Mouse (Mus musculus): ENCODE measurements around the gene Prl7a2. TPM values are rescaled to one million over a fixed set of nuclear protein-coding genes. Genes with fewer than 3 reads are reported as not detected.

The Prl7a2 gene
- polyA plus RNA-seq (2012; rRNA removed): 0.33 and 0.47 TPM in 2 replicates
- not detected in 2 replicates for polyA plus RNA-seq (2014; fragmentation: Nextera tagmentation; extraction: Ambion mirVana)

GRCm38 (mm10) chr13:27667936-27668335, at the start of gene Prl7a2:
Gene Prl7a2 (minus strand): TSS chr13:27668036.
- TF ChIP-seq POLR2A (IDR thresholded peaks at IDR 0.05; ENCODE audit: borderline replicate concordance, extremely low read depth, insufficient read depth, insufficient read length): no peak
- DNase-seq (ENCODE audit: low spot score) (no peak), ATAC-seq (ENCODE audit: low FRiP score, low read depth) (no peak)
- H3K4me1 ChIP-seq (ENCODE audit: control insufficient read depth, insufficient read depth, low read length): no peaks in the 10 kb centered on the region
- H3K4me2 ChIP-seq (replicated peaks; ENCODE audit: low read depth, low read length, severe bottlenecking): no peak within 1 kb of the TSS
- H3K27me3 ChIP-seq (ENCODE audit: control insufficient read depth, insufficient read depth, low read length): no peaks in the 10 kb centered on the region
- H3K9me3 ChIP-seq (ENCODE audit: control insufficient read depth, low read length): no peaks in the 10 kb centered on the region
- no peaks in the 10 kb centered on the region for H3K36me3 ChIP-seq (ENCODE audit: control insufficient read depth, insufficient read depth, low read length)
- WGBS: 71% methylated on average over 4 of the region's 4 CpGs
- H3K27ac ChIP-seq (replicated peaks; ENCODE audit: low read depth, low read length): no peak within 1 kb of the TSS
- H3K4me3 ChIP-seq (replicated peaks; ENCODE audit: low read length): no peak within 1 kb of the TSS
- H3K9ac ChIP-seq (ENCODE audit: low read depth, low read length, severe bottlenecking): no peak within 1 kb of the TSS

GRCm38 (mm10) chr13:27716636-27717035, 48.8 kb upstream of the Prl7a2 start, which contains the start of gene Prl7d1:
Gene Prl7d1 (minus strand): TSS chr13:27716736.
- no peak within 1 kb of the TSS for H3K4me2 ChIP-seq (replicated peaks; ENCODE audit: low read depth, low read length, severe bottlenecking)
- H3K36me3 ChIP-seq (ENCODE audit: control insufficient read depth, insufficient read depth, low read length): no peaks in the 10 kb centered on the region
- WGBS: 86% methylated on average over 5 of the region's 5 CpGs
- H3K4me1 ChIP-seq (ENCODE audit: control insufficient read depth, insufficient read depth, low read length): no peaks in the 10 kb centered on the region
- ATAC-seq (ENCODE audit: low FRiP score, low read depth): no peak
- no peak for DNase-seq (ENCODE audit: low spot score)
- H3K9ac ChIP-seq (ENCODE audit: low read depth, low read length, severe bottlenecking): no peak within 1 kb of the TSS
- no peak within 1 kb of the TSS for H3K4me3 ChIP-seq (replicated peaks; ENCODE audit: low read length)
- no peak within 1 kb of the TSS for H3K27ac ChIP-seq (replicated peaks; ENCODE audit: low read depth, low read length)
- TF ChIP-seq POLR2A (IDR thresholded peaks at IDR 0.05; ENCODE audit: borderline replicate concordance, extremely low read depth, insufficient read depth, insufficient read length): no peak
- no peaks in the 10 kb centered on the region for H3K9me3 ChIP-seq (ENCODE audit: control insufficient read depth, low read length)
- no peaks in the 10 kb centered on the region for H3K27me3 ChIP-seq (ENCODE audit: control insufficient read depth, insufficient read depth, low read length)

GRCm38 (mm10) chr13:27706521-27706920, 38.7 kb upstream of the Prl7a2 start:
- ATAC-seq (ENCODE audit: low FRiP score, low read depth) (no peak), DNase-seq (ENCODE audit: low spot score) (no peak)
- Histone ChIP-seq H3K9ac (ENCODE audit: low read depth, low read length, severe bottlenecking) (no peak overlapping the region), H3K4me1 (ENCODE audit: control insufficient read depth, insufficient read depth, low read length) (no peaks in the 10 kb centered on the region), H3K36me3 (ENCODE audit: control insufficient read depth, insufficient read depth, low read length) (no peaks in the 10 kb centered on the region), H3K9me3 (ENCODE audit: control insufficient read depth, low read length) (no peaks in the 10 kb centered on the region), H3K27ac (replicated peaks; ENCODE audit: low read depth, low read length) (no peak overlapping the region), H3K4me3 (replicated peaks; ENCODE audit: low read length) (no peak overlapping the region), H3K4me2 (replicated peaks; ENCODE audit: low read depth, low read length, severe bottlenecking) (no peak overlapping the region), H3K27me3 (ENCODE audit: control insufficient read depth, insufficient read depth, low read length) (no peaks in the 10 kb centered on the region)
- no peak for TF ChIP-seq POLR2A (IDR thresholded peaks at IDR 0.05; ENCODE audit: borderline replicate concordance, extremely low read depth, insufficient read depth, insufficient read length)
- 79% methylated on average over 2 of the region's 2 CpGs for WGBS

- whole genome bisulfite sequencing: 74% methylated on average over 2 of the region's 2 CpGs
- ATAC-seq (ENCODE audit: low FRiP score, low read depth) (no peak), DNase-seq (ENCODE audit: low spot score) (no peak)
- TF ChIP-seq POLR2A (IDR thresholded peaks at IDR 0.05; ENCODE audit: borderline replicate concordance, extremely low read depth, insufficient read depth, insufficient read length): no peak
- no peaks in the 10 kb centered on the region for H3K36me3 ChIP-seq (ENCODE audit: control insufficient read depth, insufficient read depth, low read length)
- no peak overlapping the region for H3K4me2 ChIP-seq (replicated peaks; ENCODE audit: low read depth, low read length, severe bottlenecking)
- H3K4me3 ChIP-seq (replicated peaks; ENCODE audit: low read length): no peak overlapping the region
- no peaks in the 10 kb centered on the region for H3K9me3 ChIP-seq (ENCODE audit: control insufficient read depth, low read length)
- no peak overlapping the region for H3K27ac ChIP-seq (replicated peaks; ENCODE audit: low read depth, low read length)
- H3K4me1 ChIP-seq (ENCODE audit: control insufficient read depth, insufficient read depth, low read length): no peaks in the 10 kb centered on the region
- no peaks in the 10 kb centered on the region for H3K27me3 ChIP-seq (ENCODE audit: control insufficient read depth, insufficient read depth, low read length)
- H3K9ac ChIP-seq (ENCODE audit: low read depth, low read length, severe bottlenecking): no peak overlapping the region
Observed at GRCm38 (mm10) chr13:27660747-27661146, 7.1 kb downstream of the Prl7a2 start.

- no peak for ATAC-seq (ENCODE audit: low FRiP score, low read depth)
- H3K36me3 ChIP-seq (ENCODE audit: control insufficient read depth, insufficient read depth, low read length): no peaks in the 10 kb centered on the region
- DNase-seq (ENCODE audit: low spot score): no peak
- no peak within 1 kb of the TSS for H3K4me2 ChIP-seq (replicated peaks; ENCODE audit: low read depth, low read length, severe bottlenecking)
- H3K9me3 ChIP-seq (ENCODE audit: control insufficient read depth, low read length): no peaks in the 10 kb centered on the region
- no peaks in the 10 kb centered on the region for H3K27me3 ChIP-seq (ENCODE audit: control insufficient read depth, insufficient read depth, low read length)
- no peak within 1 kb of the TSS for H3K27ac ChIP-seq (replicated peaks; ENCODE audit: low read depth, low read length)
- no peak within 1 kb of the TSS for H3K4me3 ChIP-seq (replicated peaks; ENCODE audit: low read length)
- H3K4me1 ChIP-seq (ENCODE audit: control insufficient read depth, insufficient read depth, low read length): no peaks in the 10 kb centered on the region
- 92% methylated on average over 3 of the region's 3 CpGs for WGBS
- no peak for TF ChIP-seq POLR2A (IDR thresholded peaks at IDR 0.05; ENCODE audit: borderline replicate concordance, extremely low read depth, insufficient read depth, insufficient read length)
- no peak within 1 kb of the TSS for H3K9ac ChIP-seq (ENCODE audit: low read depth, low read length, severe bottlenecking)
Observed at GRCm38 (mm10) chr13:27642393-27642792, 25.4 kb downstream of the Prl7a2 start, which contains the start of gene Prl7a1. Gene Prl7a1 (minus strand): TSS chr13:27642493.

- Histone ChIP-seq H3K27ac (replicated peaks; ENCODE audit: low read depth, low read length) (no peak within 1 kb of the TSS), H3K4me2 (replicated peaks; ENCODE audit: low read depth, low read length, severe bottlenecking) (no peak within 1 kb of the TSS), H3K4me3 (replicated peaks; ENCODE audit: low read length) (no peak within 1 kb of the TSS), H3K36me3 (ENCODE audit: control insufficient read depth, insufficient read depth, low read length) (no peaks in the 10 kb centered on the region), H3K9ac (ENCODE audit: low read depth, low read length, severe bottlenecking) (no peak within 1 kb of the TSS), H3K27me3 (ENCODE audit: control insufficient read depth, insufficient read depth, low read length) (no peaks in the 10 kb centered on the region), H3K4me1 (ENCODE audit: control insufficient read depth, insufficient read depth, low read length) (no peaks in the 10 kb centered on the region), H3K9me3 (ENCODE audit: control insufficient read depth, low read length) (no peaks in the 10 kb centered on the region)
- DNase-seq (ENCODE audit: low spot score) (no peak), ATAC-seq (ENCODE audit: low FRiP score, low read depth) (no peak)
- no peak for TF ChIP-seq POLR2A (IDR thresholded peaks at IDR 0.05; ENCODE audit: borderline replicate concordance, extremely low read depth, insufficient read depth, insufficient read length)
- 77% methylated on average over 4 of the region's 4 CpGs for WGBS
Observed at GRCm38 (mm10) chr13:27610482-27610881, 57.4 kb downstream of the Prl7a2 start, which contains the start of gene Prl7b1. Gene Prl7b1 (minus strand): TSS chr13:27610582.

Other genes with a start within 250 kb of the Prl7a2 start
- gene Prl8a6, start 229.3 kb downstream of the Prl7a2 start, polyA plus RNA-seq (2012; rRNA removed): 0.12 TPM in 1 of 2 replicates, not detected in the other
- gene Prl8a6, start 229.3 kb downstream of the Prl7a2 start, polyA plus RNA-seq (2014; fragmentation: Nextera tagmentation; extraction: Ambion mirVana): not detected in 2 replicates
- 0.10 and 0.13 TPM in 2 replicates for gene Prl8a8, start 154.8 kb downstream of the Prl7a2 start, polyA plus RNA-seq (2012; rRNA removed)
- not detected in 2 replicates for gene Prl8a8, start 154.8 kb downstream of the Prl7a2 start, polyA plus RNA-seq (2014; fragmentation: Nextera tagmentation; extraction: Ambion mirVana)
- gene Prl8a9, start 103.4 kb downstream of the Prl7a2 start, polyA plus RNA-seq (2012; rRNA removed): 0.91 and 1.1 TPM in 2 replicates
- not detected in 2 replicates for gene Prl8a9, start 103.4 kb downstream of the Prl7a2 start, polyA plus RNA-seq (2014; fragmentation: Nextera tagmentation; extraction: Ambion mirVana)
- gene Prl8a1, start 85.9 kb downstream of the Prl7a2 start, polyA plus RNA-seq (2012; rRNA removed): not detected in 2 replicates
- not detected in 2 replicates for gene Prl8a1, start 85.9 kb downstream of the Prl7a2 start, polyA plus RNA-seq (2014; fragmentation: Nextera tagmentation; extraction: Ambion mirVana)
- 0.18 TPM in 1 of 2 replicates, not detected in the other for gene Prl7b1, start 57.5 kb downstream of the Prl7a2 start, polyA plus RNA-seq (2012; rRNA removed)
- gene Prl7b1, start 57.5 kb downstream of the Prl7a2 start, polyA plus RNA-seq (2014; fragmentation: Nextera tagmentation; extraction: Ambion mirVana): not detected in 2 replicates
- gene Prl7a1, start 25.5 kb downstream of the Prl7a2 start, polyA plus RNA-seq (2012; rRNA removed): 0.65 and 1.3 TPM in 2 replicates
- gene Prl7a1, start 25.5 kb downstream of the Prl7a2 start, polyA plus RNA-seq (2014; fragmentation: Nextera tagmentation; extraction: Ambion mirVana): not detected in 2 replicates
- gene Prl7d1, start 48.7 kb upstream of the Prl7a2 start, polyA plus RNA-seq (2012; rRNA removed): 0.70 and 1.0 TPM in 2 replicates
- gene Prl7d1, start 48.7 kb upstream of the Prl7a2 start, polyA plus RNA-seq (2014; fragmentation: Nextera tagmentation; extraction: Ambion mirVana): not detected in 2 replicates
- gene Prl7c1, start 112.8 kb upstream of the Prl7a2 start, polyA plus RNA-seq (2012; rRNA removed): not detected in 2 replicates
- not detected in 2 replicates for gene Prl7c1, start 112.8 kb upstream of the Prl7a2 start, polyA plus RNA-seq (2014; fragmentation: Nextera tagmentation; extraction: Ambion mirVana)
- gene Prl2a1, start 133.6 kb upstream of the Prl7a2 start, polyA plus RNA-seq (2012; rRNA removed): 0.59 and 0.75 TPM in 2 replicates
- not detected in 2 replicates for gene Prl2a1, start 133.6 kb upstream of the Prl7a2 start, polyA plus RNA-seq (2014; fragmentation: Nextera tagmentation; extraction: Ambion mirVana)
- 0.08 TPM in 1 of 2 replicates, not detected in the other for gene Prl2c1, start 181.3 kb upstream of the Prl7a2 start, polyA plus RNA-seq (2012; rRNA removed)
- gene Prl2c1, start 181.3 kb upstream of the Prl7a2 start, polyA plus RNA-seq (2014; fragmentation: Nextera tagmentation; extraction: Ambion mirVana): not detected in 2 replicates